Mouse (Mus musculus) MEL (cell line): ENCODE results near the gene Eif2d. TPM values are rescaled to one million over a fixed set of nuclear protein-coding genes. Genes with fewer than 3 reads are reported as not detected.

ENCODE experiments used
- DNase-seq: peaks from one replicate; pipeline ENCODE4 v3.0.0; 2011; ENCODE audit warnings: low read depth, low spot score
- H3K27ac ChIP-seq: 2 replicates; pipeline ENCODE4 v1.5.1; 2012; ENCODE audit warnings: low read depth, mild to moderate bottlenecking, control low read depth, low read length, moderate library complexity; ENCODE audit not compliant: control insufficient read depth
- H3K27me3 ChIP-seq, 2 experiments: fragments of 150-350 bp in 1 of 2; sonication (generic) in 1 of 2; 2 replicates each; pipeline ENCODE4 v1.6.1; 2012; ENCODE audit warnings: low read length in 2 of 2, mild to moderate bottlenecking in 2 of 2, improper control_type of control experiment in 1 of 2, moderate library complexity in 1 of 2; ENCODE audit not compliant: insufficient read depth in 2 of 2, control insufficient read depth in 1 of 2
- H3K36me3 ChIP-seq, 2 experiments: 2 replicates each; pipeline ENCODE4 v1.6.1; 2012 to 2014; ENCODE audit warnings: low read length in 2 of 2, improper control_type of control experiment in 1 of 2, inconsistent platforms in 1 of 2, mild to moderate bottlenecking in 1 of 2; ENCODE audit not compliant: insufficient read depth in 2 of 2, control insufficient read depth in 1 of 2
- H3K4me1 ChIP-seq, 2 experiments: fragments of 150-350 bp in 1 of 2; sonication (generic) in 1 of 2; 2 replicates each; pipeline ENCODE4 v1.6.1; 2012; ENCODE audit warnings: low read length in 2 of 2, improper control_type of control experiment in 1 of 2, mild to moderate bottlenecking in 1 of 2; ENCODE audit not compliant: insufficient read depth in 2 of 2, control insufficient read depth in 1 of 2
- H3K4me3 ChIP-seq, 2 experiments: fragments of 150-350 bp in 1 of 2; sonication (generic) in 1 of 2; 2 replicates each; pipeline ENCODE4 v1.5.1; 2012; ENCODE audit warnings: low read depth in 2 of 2, low read length in 2 of 2, mild to moderate bottlenecking in 2 of 2, moderate library complexity in 2 of 2, control low read depth in 1 of 2, improper control_type of control experiment in 1 of 2; ENCODE audit not compliant: control insufficient read depth in 1 of 2, insufficient read depth in 1 of 2
- H3K79me2 ChIP-seq: 2 replicates; pipeline ENCODE4 v1.6.1; 2012; ENCODE audit warnings: mild to moderate bottlenecking, low read length, moderate library complexity; ENCODE audit not compliant: control insufficient read depth, poor library complexity, insufficient read depth
- H3K9ac ChIP-seq: 2 replicates; pipeline ENCODE4 v1.6.1; 2012; ENCODE audit warnings: low read depth, mild to moderate bottlenecking, control low read depth, low read length, moderate library complexity; ENCODE audit not compliant: control insufficient read depth, poor library complexity, severe bottlenecking
- H3K9me3 ChIP-seq: fragments of 150-350 bp; sonication (generic); replicated peaks from 2 replicates; pipeline ENCODE4 v1.6.1; 2012; ENCODE audit warnings: mild to moderate bottlenecking, low read length, improper control_type of control experiment, moderate library complexity; ENCODE audit not compliant: insufficient read depth
- CHD1 ChIP-seq: IDR thresholded peaks from 2 replicates; pipeline ENCODE4 v1.6.1; 2012; ENCODE audit warnings: low read depth, mild to moderate bottlenecking, inconsistent platforms, low read length, improper control_type of control experiment
- CTCF ChIP-seq, 3 experiments: IDR thresholded peaks in 2 of 3; conservative IDR thresholded peaks in 1 of 3; 2 replicates each; pipeline ENCODE4 v1.5.1; 2011 to 2012; ENCODE audit warnings: low read length in 3 of 3, low read depth in 2 of 3, mild to moderate bottlenecking in 2 of 3, improper control_type of control experiment in 1 of 3, inconsistent platforms in 1 of 3, mixed read lengths in 1 of 3, moderate library complexity in 1 of 3; ENCODE audit not compliant: control insufficient read depth in 1 of 3, insufficient read depth in 1 of 3, poor library complexity in 1 of 3, severe bottlenecking in 1 of 3
- ELF1 ChIP-seq: IDR thresholded peaks from 2 replicates; pipeline ENCODE4 v1.6.1; 2014; ENCODE audit warnings: low read depth, mild to moderate bottlenecking, inconsistent platforms, low read length, improper control_type of control experiment, moderate library complexity
- EP300 ChIP-seq, 2 experiments: IDR thresholded peaks; 2 replicates each; pipeline ENCODE4 v1.6.1; 2011; ENCODE audit warnings: improper control_type of control experiment in 2 of 2, low read length in 2 of 2, low read depth in 1 of 2, mild to moderate bottlenecking in 1 of 2
- ETS1 ChIP-seq: IDR thresholded peaks from 2 replicates; pipeline ENCODE4 v1.6.1; 2012; ENCODE audit warnings: low read depth, mild to moderate bottlenecking, inconsistent platforms, low read length, improper control_type of control experiment, moderate library complexity
- GABPA ChIP-seq: IDR thresholded peaks from 2 replicates; pipeline ENCODE4 v1.6.1; 2012; ENCODE audit warnings: low read depth, mild to moderate bottlenecking, inconsistent platforms, low read length, improper control_type of control experiment, moderate library complexity
- HCFC1 ChIP-seq: IDR thresholded peaks from 2 replicates; pipeline ENCODE4 v1.6.1; 2012; ENCODE audit warnings: low read depth, mild to moderate bottlenecking, inconsistent platforms, low read length, improper control_type of control experiment, moderate library complexity
- KAT2A ChIP-seq: conservative IDR thresholded peaks from 2 replicates; pipeline ENCODE4 v1.6.1; 2012; ENCODE audit warnings: low read depth, low read length, improper control_type of control experiment, inconsistent platforms
- MAZ ChIP-seq: IDR thresholded peaks from 2 replicates; pipeline ENCODE4 v1.6.1; 2012; ENCODE audit warnings: low read depth, mild to moderate bottlenecking, inconsistent platforms, low read length, improper control_type of control experiment
- MYB ChIP-seq: IDR thresholded peaks from 2 replicates; pipeline ENCODE4 v1.6.1; 2011; ENCODE audit warnings: mild to moderate bottlenecking, low read depth, low read length, improper control_type of control experiment
- MYC ChIP-seq: IDR thresholded peaks from 2 replicates; pipeline ENCODE4 v1.6.1; 2011; ENCODE audit warnings: low read depth, mild to moderate bottlenecking, low read length, improper control_type of control experiment, moderate library complexity
- POLR2A ChIP-seq, 2 experiments: IDR thresholded peaks; 2 replicates each; pipeline ENCODE4 v1.6.1; 2011 to 2012; ENCODE audit warnings: low read length in 2 of 2, mild to moderate bottlenecking in 2 of 2, control low read depth in 1 of 2, improper control_type of control experiment in 1 of 2, low read depth in 1 of 2, moderate library complexity in 1 of 2; ENCODE audit not compliant: control insufficient read depth in 1 of 2, insufficient read depth in 1 of 2, poor library complexity in 1 of 2
- POLR2AphosphoS2 ChIP-seq: IDR thresholded peaks from 2 replicates; pipeline ENCODE4 v1.6.1; 2011; ENCODE audit warnings: low read length, improper control_type of control experiment
- POLR2AphosphoS5 ChIP-seq: IDR thresholded peaks from 2 replicates; pipeline ENCODE4 v1.6.1; 2012; ENCODE audit warnings: low read depth, borderline replicate concordance, mild to moderate bottlenecking, inconsistent platforms, low read length, moderate library complexity, mixed read lengths
- RAD21 ChIP-seq: IDR thresholded peaks from 2 replicates; pipeline ENCODE4 v1.6.1; 2011; ENCODE audit warnings: mild to moderate bottlenecking, low read depth, low read length, improper control_type of control experiment
- RCOR1 ChIP-seq: IDR thresholded peaks from 2 replicates; pipeline ENCODE4 v1.6.1; 2012; ENCODE audit warnings: low read depth, mild to moderate bottlenecking, inconsistent platforms, low read length, improper control_type of control experiment
- SIN3A ChIP-seq: IDR thresholded peaks from 2 replicates; pipeline ENCODE4 v1.6.1; 2012; ENCODE audit warnings: low read length, improper control_type of control experiment, inconsistent platforms
- SMC3 ChIP-seq: IDR thresholded peaks from 2 replicates; pipeline ENCODE4 v1.6.1; 2011; ENCODE audit warnings: low read depth, low read length, improper control_type of control experiment
- TAL1 ChIP-seq: IDR thresholded peaks from 2 replicates; pipeline ENCODE4 v1.6.1; 2012; ENCODE audit warnings: mild to moderate bottlenecking, inconsistent platforms, low read length, moderate library complexity, mixed read lengths
- TBP ChIP-seq: IDR thresholded peaks from 2 replicates; pipeline ENCODE4 v1.8.0; 2011; ENCODE audit warnings: low read depth, low read length, improper control_type of control experiment
- USF1 ChIP-seq: IDR thresholded peaks from 2 replicates; pipeline ENCODE4 v1.6.1; 2014; ENCODE audit warnings: low read depth, mild to moderate bottlenecking, inconsistent platforms, low read length, improper control_type of control experiment, moderate library complexity
- ZC3H11A ChIP-seq: IDR thresholded peaks from 2 replicates; pipeline ENCODE4 v1.6.1; 2012; ENCODE audit warnings: low read depth, mild to moderate bottlenecking, inconsistent platforms, low read length, improper control_type of control experiment
- polyA plus RNA-seq, 2 experiments: library from polyadenylated mRNA; stranded (reverse) in 1 of 2; unstranded in 1 of 2; fragments of >175 nt in 1 of 2; fragments of >200 nt in 1 of 2; gene quantifications; 2 replicates each; pipeline versions ENCODE4 v1.2.1 to v1.2.4; 2012; ENCODE audit warnings: low replicate concordance in 2 of 2, low read depth in 1 of 2; ENCODE audit not compliant: insufficient read length in 2 of 2, insufficient read depth in 1 of 2, missing spikeins in 1 of 2
- total RNA-seq: library from RNA; depleted of rRNA; stranded (reverse); fragments of 300-350 nt; gene quantifications from 2 replicates; pipeline ENCODE4 v1.2.3, GENCODE M21; 2012

The Eif2d gene
- total and polyA plus RNA-seq, 3 experiments: 31.0 to 43.6 TPM; not detected in 1

- Histone ChIP-seq H3K4me3 (no peak overlapping the region), H3K9me3 (no peaks in the 10 kb centered on the region), H3K27ac (no peak overlapping the region), H3K79me2 (no peaks in the 10 kb centered on the region), H3K9ac (no peak overlapping the region), H3K4me1 (no peaks in the 10 kb centered on the region), H3K27me3 (no peaks in the 10 kb centered on the region), H3K36me3 (peaks cover 0 to 17% of the 10 kb centered on the region in 2 experiments; a peak in 2 of 4 replicates)
- DNase-seq: no peak
- TF ChIP-seq HCFC1 (no peak), CTCF (IDR thresholded peaks at IDR 0.05 in 2 of 3, conservative IDR thresholded peaks at IDR 0.05 in 1 of 3; ENCODE audit: control insufficient read depth in 1 of 3, insufficient read depth in 1 of 3, low read depth in 2 of 3, low read length in 3 of 3, poor library complexity in 1 of 3, severe bottlenecking in 1 of 3) (no peak), MYB (no peak), ELF1 (no peak), POLR2A (IDR thresholded peaks at IDR 0.05; ENCODE audit: control insufficient read depth in 1 of 2, insufficient read depth in 1 of 2, low read depth in 1 of 2, low read length in 2 of 2, poor library complexity in 1 of 2) (no peak), SMC3 (no peak), CHD1 (no peak), RAD21 (no peak), MAZ (no peak), SIN3A (no peak)
Measured at GRCm38 (mm10) chr1:131173809-131174208, 20.8 kb downstream of the Eif2d start.

DNA sequence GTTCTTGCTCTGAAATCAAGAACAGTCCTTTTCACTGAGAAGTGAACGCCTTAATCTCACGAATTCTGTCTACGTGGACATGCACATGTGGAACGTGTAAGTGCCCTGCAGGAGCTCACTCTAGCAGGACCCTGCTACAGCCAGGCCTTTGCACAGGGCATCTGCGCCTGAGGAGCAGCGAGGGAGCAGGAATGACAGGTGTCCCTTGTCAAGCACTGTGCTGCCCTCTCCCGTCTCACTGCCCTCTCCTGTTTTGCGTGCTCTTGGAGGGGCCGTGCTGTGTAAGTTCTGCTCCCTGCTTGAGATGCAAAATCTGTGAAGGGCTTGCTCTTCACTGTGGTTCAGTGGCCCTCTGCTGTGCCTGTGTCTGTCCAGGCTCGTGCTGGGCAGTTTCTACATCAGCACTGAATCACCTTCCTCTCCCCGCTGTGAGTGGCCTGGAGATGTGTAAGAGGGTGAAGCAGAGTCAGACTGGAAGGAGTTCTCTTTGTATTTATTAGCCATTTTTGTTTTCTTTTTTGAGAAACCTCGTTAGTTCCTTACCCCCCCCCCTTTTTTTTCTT, 21.4 kb downstream of the Eif2d start:
- no peak for TF ChIP-seq RAD21
- no peak for TF ChIP-seq POLR2AphosphoS2
- no peak for TF ChIP-seq TAL1
- TF ChIP-seq TBP: no peak
- TF ChIP-seq RCOR1: no peak
- TF ChIP-seq ZC3H11A: no peak
- TF ChIP-seq POLR2AphosphoS5: no peak
- no peak for TF ChIP-seq ETS1
- TF ChIP-seq KAT2A: no peak
- TF ChIP-seq MYC: no peak
- TF ChIP-seq MAZ: no peak
- TF ChIP-seq POLR2A (IDR thresholded peaks at IDR 0.05; ENCODE audit: control insufficient read depth in 1 of 2, insufficient read depth in 1 of 2, low read depth in 1 of 2, low read length in 2 of 2, poor library complexity in 1 of 2): no peak
- no peak for TF ChIP-seq HCFC1
- TF ChIP-seq CTCF (IDR thresholded peaks at IDR 0.05 in 2 of 3, conservative IDR thresholded peaks at IDR 0.05 in 1 of 3; ENCODE audit: control insufficient read depth in 1 of 3, insufficient read depth in 1 of 3, low read depth in 2 of 3, low read length in 3 of 3, poor library complexity in 1 of 3, severe bottlenecking in 1 of 3): no peak
- no peak for TF ChIP-seq USF1
- TF ChIP-seq MYB: no peak
- no peak for TF ChIP-seq EP300 (IDR thresholded peaks at IDR 0.05; ENCODE audit: low read depth in 1 of 2, low read length in 2 of 2)
- no peak for TF ChIP-seq GABPA
- peaks cover 0 to 17% of the 10 kb centered on the region in 2 experiments; a peak in 2 of 4 replicates for H3K36me3 ChIP-seq

More for the DNA sequence above, 21.4 kb downstream of the Eif2d start:
- no peak for DNase-seq
- H3K9me3 ChIP-seq: no peaks in the 10 kb centered on the region
- no peaks in the 10 kb centered on the region for H3K79me2 ChIP-seq
- H3K27ac ChIP-seq: no peak overlapping the region
- H3K4me1 ChIP-seq: no peaks in the 10 kb centered on the region
- no peak overlapping the region for H3K4me3 ChIP-seq
- no peaks in the 10 kb centered on the region for H3K27me3 ChIP-seq
- no peak overlapping the region for H3K9ac ChIP-seq
